Mouse (Mus musculus): ENCODE data around the gene Stx4a. TPM values are rescaled to one million over a fixed set of nuclear protein-coding genes. Genes with fewer than 3 reads are reported as not detected.

Stx4a gene
- polyA plus RNA-seq, 1 experiment from 2014 or later: 21.5 TPM

DNA sequence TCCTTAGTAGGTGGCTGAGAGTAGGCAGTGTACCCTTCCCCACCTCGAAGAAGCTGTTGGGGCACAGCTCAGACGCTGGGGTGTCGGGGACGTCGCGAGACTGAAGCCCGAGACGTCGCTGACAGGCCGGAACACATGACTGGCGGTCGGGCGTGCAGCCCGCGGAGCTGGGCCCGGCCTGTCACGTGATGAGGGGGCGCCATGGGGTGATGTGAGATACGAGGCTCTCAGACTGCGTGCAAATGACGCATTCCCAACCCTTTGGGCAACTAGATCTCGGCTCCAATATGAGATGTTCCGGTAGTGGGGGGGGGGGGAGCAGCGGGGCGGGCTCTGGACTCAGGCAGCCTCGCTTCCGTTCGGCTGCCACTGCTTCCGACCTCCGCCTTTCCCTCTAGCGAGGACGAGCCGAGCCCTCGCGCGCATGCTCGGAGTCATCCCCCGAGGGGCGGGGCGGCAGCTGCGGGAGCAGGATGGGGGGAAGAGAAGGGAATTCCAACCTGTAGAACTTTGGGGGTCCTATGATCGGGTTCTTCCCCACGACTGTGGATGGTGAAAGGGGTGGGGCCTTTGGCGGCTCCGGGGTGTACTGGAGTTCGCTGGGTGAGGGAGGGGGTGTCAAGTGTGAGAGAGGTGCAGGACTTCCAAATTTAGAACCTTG is 17.4 kb downstream of the Stx4a start:
- peak; percentile 92 for ATAC-seq (ENCODE audit: low FRiP score, low read depth)
- H3K36me3 ChIP-seq: no peaks in the 10 kb centered on the region

DNA sequence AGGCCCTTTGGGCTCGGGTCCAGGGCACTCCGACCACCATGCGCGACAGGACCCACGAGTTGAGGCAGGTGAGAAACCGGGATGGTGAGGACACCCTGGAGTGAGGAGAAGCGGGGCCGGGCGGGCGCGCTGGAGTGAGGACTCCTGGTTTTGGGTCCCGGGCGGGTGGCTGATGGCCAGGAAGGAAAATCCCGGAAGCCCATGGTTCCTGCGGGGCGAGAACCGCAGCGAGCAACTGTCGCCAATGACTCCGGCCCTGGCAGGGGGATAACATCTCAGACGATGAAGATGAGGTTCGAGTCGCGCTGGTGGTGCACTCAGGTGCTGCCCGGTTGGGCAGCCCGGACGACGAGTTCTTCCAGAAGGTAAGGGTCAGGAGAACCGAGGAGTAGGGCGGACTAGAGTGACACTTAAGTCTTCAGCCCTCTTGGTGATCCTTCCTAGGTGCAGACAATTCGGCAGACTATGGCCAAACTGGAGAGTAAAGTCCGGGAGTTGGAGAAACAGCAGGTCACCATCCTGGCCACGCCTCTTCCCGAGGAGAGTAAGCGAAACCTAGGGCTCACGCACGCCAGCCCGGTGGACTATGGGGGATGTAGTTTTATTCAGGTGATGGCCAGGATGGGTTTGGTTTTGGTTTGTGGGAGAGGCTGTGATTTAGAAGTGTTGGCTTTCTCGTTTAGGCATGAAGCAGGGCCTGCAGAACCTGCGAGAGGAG is 18.1 kb downstream of the Stx4a start:
- peak; percentile 47 for ATAC-seq (ENCODE audit: low FRiP score, low read depth)
- under 1% methylated on average over 40 of the region's 40 CpGs for WGBS

More for the DNA sequence above, 17.4 kb downstream of the Stx4a start:
- Histone ChIP-seq H3K27ac (replicated peaks) (peak overlapping the region; percentile 83), H3K27me3 (no peaks in the 10 kb centered on the region; the same call in none of the 2 replicates), H3K4me2 (replicated peaks) (peak overlapping the region; percentile 100), H3K4me3 (peak overlapping the region; percentile 68), H3K4me1 (peaks cover 7% of the 10 kb centered on the region; the same call in 1 of the 2 replicates), H3K9ac (replicated peaks) (peak overlapping the region; percentile 61), H3K9me3 (no peaks in the 10 kb centered on the region)
- WGBS: under 1% methylated on average over 39 of the region's 46 CpGs

DNA sequence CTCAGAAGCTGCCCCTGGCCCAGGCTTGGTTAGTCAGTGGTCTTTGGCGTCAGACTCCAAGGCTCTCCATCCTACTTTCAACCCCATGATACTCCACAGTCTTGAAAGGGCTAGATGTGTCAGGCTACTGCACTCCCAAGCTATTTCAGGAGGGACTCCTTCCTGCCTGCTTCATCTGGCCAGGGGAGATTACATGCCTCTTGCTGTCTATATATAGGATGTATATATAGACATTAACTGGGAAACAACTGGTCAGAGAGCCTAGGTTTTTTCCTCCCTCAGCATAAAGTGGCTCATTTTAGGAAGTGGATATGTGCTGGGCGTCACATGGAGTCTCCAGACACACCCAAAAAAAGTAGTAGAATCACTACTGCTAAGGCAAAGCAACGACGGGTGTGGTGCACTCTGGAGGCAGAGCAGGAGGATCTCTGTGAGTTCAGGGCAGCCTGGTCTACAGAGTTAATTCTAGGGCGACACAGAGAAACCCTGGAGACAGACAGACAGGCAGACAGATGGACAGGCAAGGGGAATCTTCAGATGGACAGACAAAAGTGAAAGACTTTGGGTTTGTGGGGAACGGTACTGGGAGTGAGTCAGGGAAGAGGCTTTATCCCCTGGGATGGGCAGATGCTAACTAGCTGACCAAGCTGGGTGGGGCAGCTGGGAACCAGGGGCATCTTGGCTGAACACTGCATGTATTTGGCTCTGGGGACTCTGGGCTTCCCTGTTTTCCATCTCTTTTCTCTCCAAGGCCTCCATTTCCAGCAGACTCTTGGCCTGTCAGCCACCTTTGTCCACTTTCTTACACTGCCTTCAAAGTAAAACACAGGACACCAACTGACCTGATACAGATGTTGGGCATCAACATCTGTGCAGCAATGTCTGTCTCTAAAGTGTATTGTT is 26.1 kb downstream of the Stx4a start:
- no peaks in the 10 kb centered on the region for H3K4me1 ChIP-seq

More for the DNA sequence above, 18.1 kb downstream of the Stx4a start:
- H3K4me3 ChIP-seq: peak overlapping the region; percentile 68
- H3K9ac ChIP-seq (replicated peaks): peak overlapping the region; percentile 61
- peak overlapping the region; percentile 100 for H3K4me2 ChIP-seq (replicated peaks)
- H3K27me3 ChIP-seq: no peaks in the 10 kb centered on the region; the same call in none of the 2 replicates
- no peaks in the 10 kb centered on the region for H3K36me3 ChIP-seq
- no peaks in the 10 kb centered on the region for H3K9me3 ChIP-seq
- H3K27ac ChIP-seq (replicated peaks): peak overlapping the region; percentile 83
- H3K4me1 ChIP-seq: peaks cover 7% of the 10 kb centered on the region; the same call in 1 of the 2 replicates

DNA sequence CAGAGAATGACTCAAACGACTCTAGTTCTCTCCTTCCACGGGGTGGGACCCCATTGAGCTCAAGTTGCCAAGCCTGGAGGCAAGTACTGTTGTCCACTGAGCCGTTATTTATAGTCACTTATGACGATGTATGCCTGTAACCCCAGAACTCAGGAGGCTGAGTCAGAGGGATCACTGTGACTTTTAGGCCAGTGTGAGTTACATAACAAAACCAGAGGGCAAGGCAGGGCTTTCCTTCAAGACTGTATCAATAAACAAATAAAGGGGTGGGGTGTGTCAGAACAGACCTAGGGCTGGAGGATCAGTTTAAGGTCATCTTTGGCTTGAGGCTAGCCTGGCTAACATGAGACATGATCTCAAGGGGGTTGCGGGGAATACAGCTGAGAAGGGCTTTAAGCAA is 26.8 kb downstream of the Stx4a start:
- H3K27me3 ChIP-seq: no peaks in the 10 kb centered on the region
- H3K4me3 ChIP-seq: no peak overlapping the region
- no peaks in the 10 kb centered on the region; the same call in 1 of the 2 replicates for H3K36me3 ChIP-seq
- WGBS: 78% methylated on average over 5 of the region's 5 CpGs
- H3K27ac ChIP-seq (replicated peaks): no peak overlapping the region
- no peak overlapping the region for H3K4me2 ChIP-seq (replicated peaks)
- H3K9me3 ChIP-seq: no peaks in the 10 kb centered on the region
- no peak for ATAC-seq (ENCODE audit: low FRiP score, low read depth)
- H3K4me1 ChIP-seq: no peaks in the 10 kb centered on the region
- no peak overlapping the region for H3K9ac ChIP-seq (replicated peaks)

More for the DNA sequence above, 26.1 kb downstream of the Stx4a start:
- no peak overlapping the region for H3K4me2 ChIP-seq (replicated peaks)
- no peak overlapping the region for H3K4me3 ChIP-seq
- H3K9ac ChIP-seq (replicated peaks): no peak overlapping the region
- H3K36me3 ChIP-seq: no peaks in the 10 kb centered on the region; the same call in 1 of the 2 replicates
- H3K9me3 ChIP-seq: no peaks in the 10 kb centered on the region
- H3K27ac ChIP-seq (replicated peaks): no peak overlapping the region
- H3K27me3 ChIP-seq: no peaks in the 10 kb centered on the region
- WGBS: 81% methylated on average over 6 of the region's 6 CpGs
- ATAC-seq (ENCODE audit: low FRiP score, low read depth): no peak

DNA sequence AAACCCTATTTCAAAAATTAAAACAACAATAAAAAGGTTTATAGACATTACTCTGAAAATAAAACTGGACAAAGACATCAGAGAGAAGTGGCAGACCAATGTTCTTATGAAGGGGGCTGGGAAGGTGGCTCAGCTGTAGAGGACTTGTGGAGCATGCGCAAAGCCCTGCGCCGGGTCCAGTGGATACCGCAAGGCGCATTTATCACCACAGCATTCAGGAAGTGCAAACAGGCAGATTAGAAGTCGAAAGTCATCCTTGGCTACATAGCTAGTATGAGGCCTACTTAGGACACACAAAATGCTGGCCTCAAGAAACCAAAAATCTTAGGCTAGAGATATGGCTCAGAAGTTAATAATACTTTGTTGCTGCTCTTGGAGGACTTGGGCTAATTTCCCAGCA is 34.2 kb downstream of the Stx4a start:
- Histone ChIP-seq H3K27ac (replicated peaks) (no peak overlapping the region), H3K4me3 (no peak overlapping the region), H3K36me3 (0 out of 2 replicates have a peak, but pooled peaks cover 4% of the 10 kb centered on the region), H3K4me1 (no peaks in the 10 kb centered on the region), H3K9ac (replicated peaks) (no peak overlapping the region), H3K4me2 (replicated peaks) (no peak overlapping the region), H3K9me3 (no peaks in the 10 kb centered on the region), H3K27me3 (no peaks in the 10 kb centered on the region)
- ATAC-seq (ENCODE audit: low FRiP score, low read depth): no peak
- WGBS: 92% methylated on average over 6 of the region's 6 CpGs

DNA sequence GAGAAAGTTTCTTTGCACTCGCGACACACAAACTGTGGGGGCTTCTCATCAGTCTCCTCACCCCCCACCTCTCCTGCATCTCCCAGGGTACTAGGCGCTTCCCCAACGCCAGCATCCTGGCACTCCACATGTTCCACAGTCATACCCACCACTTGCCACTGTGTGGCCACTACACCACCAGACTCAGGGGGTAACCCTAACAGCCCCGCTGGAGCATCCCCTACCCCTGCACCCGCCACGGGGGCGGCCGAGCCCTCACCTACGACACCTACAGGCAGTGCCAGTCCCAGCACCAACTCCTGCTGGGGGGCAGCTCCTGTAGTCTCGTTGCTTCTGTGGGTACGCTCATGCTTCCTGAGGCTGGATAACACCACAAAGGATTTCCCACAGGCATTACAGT is 42.3 kb downstream of the Stx4a start:
- peaks cover 53% of the 10 kb centered on the region for H3K36me3 ChIP-seq
- H3K27me3 ChIP-seq: no peaks in the 10 kb centered on the region
- WGBS: 93% methylated on average over 12 of the region's 12 CpGs
- no peak overlapping the region for H3K27ac ChIP-seq (replicated peaks)
- H3K9me3 ChIP-seq: no peaks in the 10 kb centered on the region
- H3K4me2 ChIP-seq (replicated peaks): no peak overlapping the region
- 0 out of 2 replicates have a peak, but pooled peaks cover 4% of the 10 kb centered on the region for H3K4me1 ChIP-seq
- ATAC-seq (ENCODE audit: low FRiP score, low read depth): no peak
- H3K4me3 ChIP-seq: no peak overlapping the region
- no peak overlapping the region for H3K9ac ChIP-seq (replicated peaks)

DNA sequence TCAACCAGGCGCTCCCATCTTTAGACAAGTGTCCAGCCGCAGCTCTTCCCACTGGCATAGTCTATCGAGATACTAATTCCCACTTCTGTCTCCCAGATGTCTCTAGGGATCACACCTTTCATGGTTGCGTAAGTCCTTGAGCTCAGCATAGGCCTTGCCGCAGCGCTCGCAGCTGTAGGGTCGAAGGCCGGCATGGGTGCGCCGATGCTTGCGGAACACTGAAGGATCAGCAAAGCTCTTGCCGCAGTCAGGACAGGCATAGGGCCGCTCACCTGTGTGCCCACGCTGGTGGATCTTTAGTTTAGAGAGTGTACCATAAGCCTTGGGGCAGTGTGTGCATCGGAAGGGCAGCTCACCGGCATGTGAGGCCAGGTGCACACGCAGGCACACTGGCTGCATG is 43.5 kb downstream of the Stx4a start:
- Histone ChIP-seq H3K9ac (replicated peaks) (no peak overlapping the region), H3K4me2 (replicated peaks) (no peak overlapping the region), H3K36me3 (peaks cover 59% of the 10 kb centered on the region), H3K4me3 (no peak overlapping the region), H3K4me1 (0 out of 2 replicates have a peak, but pooled peaks cover 4% of the 10 kb centered on the region), H3K27me3 (no peaks in the 10 kb centered on the region), H3K9me3 (no peaks in the 10 kb centered on the region), H3K27ac (replicated peaks) (no peak overlapping the region)
- 98% methylated on average over 18 of the region's 18 CpGs for whole genome bisulfite sequencing
- no peak for ATAC-seq (ENCODE audit: low FRiP score, low read depth)

DNA sequence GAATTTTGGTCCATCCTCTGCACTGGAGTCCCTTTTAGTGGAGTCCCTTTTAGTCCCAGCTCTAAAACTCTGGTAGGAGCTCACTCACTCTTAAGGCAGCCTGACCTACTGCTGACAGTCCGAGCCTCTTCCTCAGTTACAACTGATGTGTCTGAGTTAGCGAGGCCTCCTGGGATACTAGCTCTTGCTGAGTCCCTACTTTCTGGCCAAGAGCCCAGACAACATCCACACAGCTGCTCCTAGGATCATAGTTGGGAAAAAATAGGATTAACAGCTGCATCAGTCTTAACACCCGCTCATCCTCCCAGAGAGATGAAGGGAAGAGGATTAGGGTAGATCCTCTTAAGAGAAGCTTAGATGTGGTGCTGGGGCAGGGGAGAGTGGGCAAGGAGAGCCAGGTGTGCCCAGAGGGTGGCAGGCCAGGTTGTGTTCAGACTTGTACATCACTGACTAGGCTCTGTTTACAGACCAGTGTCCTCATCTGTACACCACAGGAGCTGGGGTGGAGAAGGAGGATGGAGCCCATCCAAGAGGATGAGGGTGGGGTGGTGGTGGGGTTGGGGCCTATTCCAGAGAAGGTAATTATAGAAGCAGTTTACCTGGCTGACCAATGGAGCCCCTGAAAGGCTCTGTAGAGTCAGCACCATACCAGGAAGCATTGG is 45.2 kb downstream of the Stx4a start:
- H3K4me1 ChIP-seq: peaks cover 16% of the 10 kb centered on the region
- H3K4me3 ChIP-seq: no peak overlapping the region
- H3K4me2 ChIP-seq (replicated peaks): no peak overlapping the region
- H3K9me3 ChIP-seq: no peaks in the 10 kb centered on the region
- ATAC-seq (ENCODE audit: low FRiP score, low read depth): no peak
- H3K27ac ChIP-seq (replicated peaks): no peak overlapping the region
- no peak overlapping the region for H3K9ac ChIP-seq (replicated peaks)
- WGBS: 66% methylated on average over 3 of the region's 3 CpGs
- H3K27me3 ChIP-seq: no peaks in the 10 kb centered on the region
- peaks cover 69% of the 10 kb centered on the region for H3K36me3 ChIP-seq

DNA sequence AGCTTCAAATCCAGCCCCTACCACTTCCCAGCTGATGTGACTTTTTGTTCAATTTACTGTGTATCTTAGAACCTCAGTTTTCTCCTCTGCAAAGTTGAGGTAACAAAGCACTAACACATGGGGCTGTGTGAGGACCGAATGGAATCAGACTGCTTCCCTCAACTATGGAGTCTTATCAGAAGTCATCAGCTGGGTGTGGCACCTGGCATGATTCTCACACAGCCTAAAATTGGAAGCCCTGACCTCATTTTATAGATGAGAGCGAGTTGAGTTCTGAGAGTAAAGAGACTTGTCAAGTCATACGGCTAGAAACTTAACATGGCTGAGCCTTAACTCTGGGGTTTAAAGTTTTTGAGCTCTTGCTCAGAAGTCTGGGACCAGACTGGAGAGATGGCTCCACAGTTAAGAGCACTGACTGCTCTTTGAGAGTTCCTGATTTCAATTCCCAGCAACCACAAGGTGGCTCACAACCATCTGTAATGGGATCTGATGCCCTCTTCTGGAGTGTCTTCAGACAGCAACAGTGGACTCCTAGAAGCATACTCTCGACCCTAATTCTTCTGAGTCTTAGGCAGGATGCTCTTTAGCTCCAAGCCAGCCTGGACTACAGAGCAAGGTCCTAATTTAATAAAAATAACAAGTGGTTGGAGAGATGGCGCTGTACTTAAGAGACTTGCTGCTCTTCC is 46.2 kb downstream of the Stx4a start:
- Histone ChIP-seq H3K4me1 (peaks cover 20% of the 10 kb centered on the region), H3K4me3 (no peak overlapping the region), H3K27ac (replicated peaks) (no peak overlapping the region), H3K4me2 (replicated peaks) (no peak overlapping the region), H3K9ac (replicated peaks) (no peak overlapping the region), H3K36me3 (peaks cover 59% of the 10 kb centered on the region), H3K9me3 (no peaks in the 10 kb centered on the region), H3K27me3 (no peaks in the 10 kb centered on the region)
- ATAC-seq (ENCODE audit: low FRiP score, low read depth): no peak
- WGBS: 83% methylated on average over 5 of the region's 5 CpGs

DNA sequence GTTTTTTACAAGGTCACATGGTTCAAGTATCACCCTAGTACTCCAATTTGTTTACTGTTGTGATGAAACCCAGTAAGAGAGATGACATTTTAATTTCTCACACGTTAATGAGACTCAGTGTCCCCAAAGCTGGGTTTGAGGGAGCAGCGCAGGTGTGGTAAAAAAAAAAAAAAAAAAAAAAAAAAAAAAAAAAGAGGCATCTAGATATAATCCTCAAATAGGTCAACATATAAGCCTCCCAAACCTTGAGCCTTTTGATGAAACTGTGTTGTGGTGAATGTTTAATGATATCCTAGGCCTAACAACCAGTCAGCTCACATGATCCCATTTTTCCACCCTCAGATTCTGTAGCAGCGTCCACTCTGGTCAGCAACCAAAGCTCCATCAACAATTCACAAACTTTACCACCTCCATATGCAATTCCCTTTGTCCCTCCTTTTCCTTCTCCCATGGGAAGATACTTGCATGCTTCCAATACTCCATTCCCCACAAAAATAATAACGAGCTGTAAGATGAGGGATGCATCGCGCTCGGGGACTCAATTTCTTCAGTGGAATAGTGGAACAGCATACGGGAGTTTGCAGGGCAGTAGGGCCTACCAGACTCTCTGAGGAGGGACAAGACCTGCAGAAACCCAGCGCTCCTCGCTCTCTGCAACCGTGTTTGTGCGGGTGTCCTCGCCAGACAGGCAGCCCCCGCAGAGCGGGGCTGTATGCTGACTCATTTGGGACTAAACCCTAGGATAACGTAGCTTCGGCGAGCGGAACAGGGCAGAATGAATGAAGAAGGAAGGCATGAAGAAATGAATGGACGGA is 50.9 kb downstream of the Stx4a start:
- peak overlapping the region; percentile 91 for H3K4me2 ChIP-seq (replicated peaks)
- H3K4me3 ChIP-seq: peak overlapping the region; percentile 97
- peak; percentile 44; the same call in 1 of the 2 replicates for ATAC-seq (ENCODE audit: low FRiP score, low read depth)
- WGBS: 4% methylated on average over 20 of the region's 20 CpGs
- H3K4me1 ChIP-seq: peaks cover 26% of the 10 kb centered on the region
- H3K27ac ChIP-seq (replicated peaks): peak overlapping the region; percentile 100
- H3K9me3 ChIP-seq: no peaks in the 10 kb centered on the region
- H3K27me3 ChIP-seq: no peaks in the 10 kb centered on the region
- H3K9ac ChIP-seq (replicated peaks): peak overlapping the region; percentile 96
- peaks cover 51% of the 10 kb centered on the region for H3K36me3 ChIP-seq

Measured in midbrain, embryonic 12.5 days (tissue).